Mouse (Mus musculus) thymus, postnatal 25 days (tissue): ENCODE results near the gene Sema6d.

Experiments used
- DNase-seq: peaks from one replicate; pipeline ENCODE4 v3.0.0; 2022

Sema6d gene

DNA sequence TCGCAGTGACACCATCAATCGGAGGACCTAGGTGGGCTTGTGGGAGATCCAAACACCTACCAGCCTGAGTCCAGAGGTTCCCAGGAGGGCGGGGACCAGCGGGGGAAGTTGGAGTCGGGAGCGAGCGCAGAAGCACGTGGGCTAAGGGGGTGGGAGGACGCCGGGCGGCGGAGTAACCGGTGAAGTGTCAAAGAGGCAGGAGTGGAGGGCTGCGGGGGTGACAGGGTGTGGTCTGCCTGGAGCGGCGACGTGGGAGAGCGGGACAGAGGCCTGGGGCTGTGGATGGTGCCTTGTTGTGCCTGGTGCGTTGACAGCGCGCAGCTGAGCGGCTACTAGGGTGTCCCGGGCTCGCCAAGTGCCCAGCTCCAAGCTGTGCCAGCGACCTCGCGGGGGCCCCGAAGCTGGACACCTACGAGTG, at the start of gene Sema6d:
Gene Sema6d, plus strand, starts transcription at position 157 of the 418 bp plus-strand sequence.
- no peak for DNase-seq

DNA sequence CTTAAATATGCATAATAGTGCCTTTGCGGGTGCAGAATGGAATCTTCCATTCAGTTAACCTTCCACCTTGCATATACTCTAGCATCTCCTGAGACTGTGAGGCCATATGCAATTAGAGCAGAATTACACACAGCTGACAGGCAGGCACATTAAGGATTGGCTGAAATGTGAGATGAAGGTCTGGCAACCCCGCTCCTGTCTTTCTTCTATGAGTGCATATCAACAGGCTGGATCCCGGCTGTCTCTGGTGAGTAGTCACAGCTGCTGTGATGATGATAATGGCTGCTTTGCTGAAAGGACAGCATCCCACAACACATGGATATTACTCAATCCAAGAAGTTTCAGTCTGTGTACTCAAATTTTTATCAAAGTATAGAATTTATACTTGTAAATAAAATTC, 29.9 kb upstream of the Sema6d start:
- DNase-seq, result no peak

DNA sequence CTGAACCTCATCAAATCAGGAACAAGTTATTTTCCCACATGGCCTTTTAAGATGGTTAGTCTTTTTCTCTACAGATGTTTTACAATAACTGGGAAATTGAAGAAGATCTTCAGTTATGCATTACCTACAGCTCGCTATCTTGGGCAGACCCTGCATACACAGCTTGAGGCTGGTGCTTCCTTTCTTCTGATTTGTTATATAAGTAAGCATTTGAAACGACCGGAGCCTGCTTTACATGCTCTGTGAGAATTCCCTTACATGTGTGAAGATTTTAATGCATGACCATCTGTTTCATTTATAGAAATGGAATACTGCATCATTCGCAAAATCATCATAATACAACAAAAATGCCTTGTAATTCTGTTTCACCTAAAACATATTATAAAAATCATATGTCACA, 21.4 kb upstream of the Sema6d start:
- DNase-seq, result no peak

- no peak for DNase-seq
Observed at GRCm38 (mm10) chr2:124070664-124071063, 19.1 kb upstream of the Sema6d start.

- no peak for DNase-seq
Observed at GRCm38 (mm10) chr2:124071380-124071779, 18.4 kb upstream of the Sema6d start.

- DNase-seq, result no peak
Observed at GRCm38 (mm10) chr2:124090231-124091141, 717 bp downstream of the Sema6d start.

DNA sequence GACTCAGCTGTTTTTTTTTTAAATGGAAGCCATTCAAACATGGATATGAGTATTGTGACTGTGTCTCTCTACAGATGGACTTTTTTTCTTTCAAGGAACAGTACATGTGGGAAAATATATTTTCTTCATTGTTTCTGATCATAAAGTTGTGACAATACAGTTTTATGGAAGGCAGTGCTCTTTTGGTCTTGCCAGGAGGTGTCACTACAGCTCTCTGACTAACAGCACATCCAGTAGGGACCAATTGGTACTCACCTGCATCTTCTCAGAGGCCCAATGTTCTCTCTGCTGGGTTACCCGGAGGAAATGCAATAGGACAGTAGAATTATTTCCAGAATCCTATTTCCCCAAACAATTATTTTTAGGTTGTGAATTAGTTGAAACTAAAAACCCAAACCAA, 9.9 kb downstream of the Sema6d start:
- DNase-seq, result no peak

- peak; percentile 2 for DNase-seq
Observed at GRCm38 (mm10) chr2:124100486-124101200, 10.9 kb downstream of the Sema6d start.

DNA sequence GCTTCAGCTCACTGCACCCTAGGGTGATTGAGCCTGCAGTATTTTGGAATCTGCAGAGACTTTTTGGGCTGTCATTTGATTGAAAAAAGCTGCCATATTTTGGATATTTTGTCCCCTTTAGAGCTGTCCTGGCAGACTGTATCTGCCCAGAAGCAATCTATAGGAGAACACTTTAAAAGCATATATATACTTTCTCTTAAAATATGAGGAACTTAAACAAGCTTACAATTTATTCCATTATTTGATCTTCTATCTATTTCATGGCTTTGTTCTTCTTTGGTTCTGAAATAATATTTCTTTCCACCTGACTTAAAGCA, 11.4 kb downstream of the Sema6d start:
- no peak for DNase-seq

GRCm38 (mm10) chr2:124101580-124101979, 11.8 kb downstream of the Sema6d start:
- DNase-seq, result no peak

DNA sequence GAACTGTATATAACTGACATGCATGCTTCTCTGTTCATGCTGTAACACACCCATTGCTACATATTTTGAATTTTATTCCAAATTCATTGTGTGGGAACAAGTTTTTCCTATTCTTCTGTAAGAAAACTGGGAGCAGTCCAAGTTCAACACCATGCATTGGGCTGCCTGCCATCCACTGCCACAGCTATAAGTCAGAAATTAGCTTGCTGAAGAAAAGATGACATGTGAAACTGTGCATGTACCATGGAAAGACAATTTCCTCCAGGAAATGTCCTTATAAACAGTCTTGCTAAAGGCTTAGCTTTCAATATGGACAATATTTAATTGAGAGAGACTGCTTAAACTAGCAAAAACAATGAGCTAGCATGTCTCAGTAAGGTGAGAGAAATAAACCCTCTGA, 13.5 kb downstream of the Sema6d start:
- DNase-seq, result no peak

DNA sequence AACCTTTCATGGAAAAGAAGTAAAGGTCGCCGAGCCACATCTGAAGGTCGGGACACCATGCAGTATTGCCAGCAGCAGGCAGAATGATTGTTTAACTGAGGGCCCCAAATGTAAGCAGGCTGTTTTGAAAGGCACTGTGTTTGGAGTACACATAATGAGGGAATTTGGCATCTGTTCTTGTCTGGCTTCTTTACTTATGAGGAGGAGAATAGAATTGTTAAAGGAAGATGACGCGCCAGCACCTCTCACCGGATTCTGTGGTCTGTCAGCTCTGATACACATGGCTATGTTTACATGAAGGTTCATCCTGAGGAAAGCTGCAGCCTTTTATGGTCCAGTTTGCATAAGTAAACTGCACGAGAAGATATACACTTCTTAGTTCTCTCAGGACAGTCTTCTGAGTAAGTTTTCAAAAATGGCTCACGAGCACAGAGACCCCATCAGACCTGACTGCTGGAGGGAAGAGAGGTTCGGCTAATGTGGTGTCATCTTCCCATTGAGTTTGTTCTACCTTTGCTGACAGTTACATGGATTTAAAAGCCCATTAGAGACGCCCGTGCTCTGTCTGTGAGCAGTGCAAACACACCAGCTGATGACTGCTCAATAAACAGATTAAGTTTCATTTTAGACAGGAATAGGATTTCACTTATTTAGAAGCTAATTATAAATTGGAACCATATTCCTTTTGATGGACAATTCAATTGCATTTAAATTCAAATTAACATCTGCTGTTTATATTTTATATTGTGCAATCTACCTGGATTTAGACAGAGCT, 28.9 kb downstream of the Sema6d start:
- no peak for DNase-seq

- DNase-seq, result no peak
Observed at GRCm38 (mm10) chr2:124120355-124120754, 30.6 kb downstream of the Sema6d start.

DNA sequence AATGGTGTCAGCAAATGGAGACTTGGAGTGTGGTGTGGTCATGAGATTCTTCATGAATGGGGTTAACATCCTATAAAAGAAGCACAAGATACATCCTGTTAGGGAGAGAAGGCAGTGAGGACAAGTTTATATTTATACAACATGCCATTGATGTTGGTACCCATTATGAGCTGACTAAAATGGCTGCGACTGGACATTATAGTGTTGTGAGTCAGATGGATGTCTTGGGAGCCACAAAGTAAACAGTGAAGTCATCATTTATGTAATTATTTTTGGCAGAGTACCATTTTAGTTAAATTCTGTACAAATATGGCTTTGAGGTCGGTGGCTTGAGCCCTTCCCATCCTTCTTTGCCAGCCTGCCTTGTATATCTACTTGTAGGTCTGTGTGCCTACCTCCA, 31.8 kb downstream of the Sema6d start:
- no peak for DNase-seq

- DNase-seq, result no peak
Observed at GRCm38 (mm10) chr2:124125504-124125903, 35.7 kb downstream of the Sema6d start.

- DNase-seq, result no peak
Observed at GRCm38 (mm10) chr2:124126853-124127252, 37.1 kb downstream of the Sema6d start.

DNA sequence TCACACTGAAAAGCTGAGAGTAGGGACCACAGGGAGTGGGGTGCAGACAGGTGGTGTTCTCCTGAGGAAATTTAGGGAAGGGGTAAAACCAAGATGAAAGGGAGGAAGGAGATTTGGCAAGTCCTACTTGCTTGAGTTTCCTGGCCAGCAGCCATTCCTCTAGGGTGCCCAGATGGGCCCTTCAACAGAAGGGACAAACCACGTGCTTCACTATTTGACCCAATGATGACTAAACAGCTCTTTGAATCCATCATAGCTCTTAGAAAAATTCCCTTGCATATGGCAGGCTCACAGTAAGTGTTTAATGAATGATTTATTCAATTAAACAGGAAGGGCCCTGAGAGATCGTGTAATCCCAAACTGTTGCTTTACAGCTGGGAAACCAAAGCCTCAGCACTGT, 41.1 kb downstream of the Sema6d start:
- DNase-seq, result no peak

DNA sequence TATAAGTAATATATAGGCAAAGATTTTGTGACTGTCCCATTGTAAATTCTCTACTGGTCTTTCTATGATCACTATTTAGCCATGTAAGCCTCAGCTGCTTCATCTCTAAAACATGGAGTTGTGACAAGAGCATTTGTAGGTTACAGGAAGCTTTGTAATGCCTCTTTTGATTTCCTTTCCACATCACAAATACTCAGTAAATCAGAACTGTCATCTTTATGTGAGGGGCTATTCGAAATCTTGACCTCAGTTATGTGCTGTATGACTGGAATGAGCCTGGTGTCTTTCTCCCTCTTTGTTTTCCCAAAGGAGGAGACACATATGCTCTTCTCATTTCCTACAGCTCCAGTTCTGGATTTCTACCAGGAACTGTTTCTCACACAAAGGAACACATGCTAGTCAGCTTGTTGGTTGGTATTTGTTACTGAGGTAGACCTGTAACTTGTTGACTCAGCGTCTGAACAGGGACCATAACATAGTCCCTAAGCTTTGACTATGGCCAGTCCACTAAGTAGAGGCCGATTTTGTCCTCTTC, 51.8 kb downstream of the Sema6d start:
- DNase-seq, result no peak

DNA sequence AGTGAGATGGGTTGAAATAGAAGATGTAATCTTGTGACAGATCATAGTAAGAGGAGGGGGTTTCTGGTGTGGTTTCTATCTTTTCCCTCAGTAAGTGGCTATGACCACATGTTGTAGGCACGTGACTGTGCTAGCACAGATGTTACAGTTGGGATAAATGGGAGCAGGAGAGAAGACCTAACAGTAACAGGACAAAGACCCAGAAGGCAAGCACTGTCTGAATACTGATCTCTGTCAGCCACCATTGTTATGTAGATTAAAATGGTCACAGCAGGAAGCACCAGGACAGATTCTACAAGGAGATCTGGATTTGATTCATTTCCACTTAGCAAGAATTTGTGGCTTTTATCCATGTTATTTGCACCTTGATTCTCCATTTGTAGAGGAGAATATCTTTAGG, 55.8 kb downstream of the Sema6d start:
- DNase-seq, result no peak

DNA sequence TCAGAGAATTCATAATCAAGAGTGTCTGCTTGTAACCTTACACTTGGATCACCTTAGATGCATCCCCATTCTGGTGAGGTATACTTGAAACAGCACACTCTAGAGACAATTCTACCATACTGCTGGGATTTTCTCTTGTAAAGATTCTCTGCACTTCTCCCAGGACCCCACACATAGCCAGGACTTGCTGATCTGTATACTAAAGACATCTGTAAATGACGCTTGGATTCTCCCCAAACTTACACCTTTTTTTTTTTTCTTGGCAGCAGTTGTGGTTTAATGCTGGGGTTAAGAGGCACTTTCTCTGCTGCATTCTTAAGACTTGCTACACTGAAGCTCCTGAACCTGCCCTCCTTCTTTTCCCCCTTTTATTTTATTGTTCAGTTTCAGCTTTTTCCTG, 68.4 kb downstream of the Sema6d start:
- DNase-seq, result no peak

GRCm38 (mm10) chr2:124162001-124162599, 72.3 kb downstream of the Sema6d start:
- DNase-seq, result no peak

DNA sequence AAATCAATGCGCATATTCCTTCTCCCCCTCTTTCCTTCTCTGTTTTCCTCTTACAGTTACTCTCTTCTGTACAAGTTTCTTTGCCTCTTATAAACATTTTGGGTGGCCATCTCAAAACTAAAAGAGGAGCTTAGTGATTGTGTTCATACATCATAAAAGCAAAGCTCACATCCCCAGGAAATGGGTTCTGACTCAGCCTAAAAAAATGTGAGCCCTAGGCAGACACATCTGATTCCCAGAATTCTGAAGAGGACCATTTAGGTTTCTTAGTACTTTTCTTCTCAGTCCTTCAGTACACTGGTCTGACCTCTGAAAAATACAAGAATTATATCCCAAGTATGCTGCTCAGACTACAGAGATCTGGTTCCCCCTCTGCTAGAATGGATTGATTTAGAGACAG, 78.6 kb downstream of the Sema6d start:
- no peak for DNase-seq

GRCm38 (mm10) chr2:124171718-124172117, 81.9 kb downstream of the Sema6d start:
- DNase-seq, result no peak
